Mouse (Mus musculus) midbrain, postnatal 0 days (tissue): Measurements from ENCODE around the gene Hagh. TPM values are rescaled to one million over a fixed set of nuclear protein-coding genes. Genes with fewer than 3 reads are reported as not detected.

Source experiments
- ATAC-seq: fragments of 200-750 bp; cut with Nextera tagmentation; 2 replicates; pipeline ENCODE4 v1.8.0; 2017; ENCODE audit warnings: moderate number of reproducible peaks, mild to moderate bottlenecking, moderate TSS enrichment, moderate library complexity; ENCODE audit not compliant: low FRiP score
- DNase-seq: peaks from one replicate; pipeline ENCODE4 v3.0.0-alpha.2; 2015; ENCODE audit warnings: low spot score
- H3K27ac ChIP-seq: fragments of 300-500 bp; sonication (generic); 2 replicates; pipeline ENCODE4 v1.5.1; 2014; ENCODE audit warnings: low read depth, mild to moderate bottlenecking, low read length, mixed read lengths
- H3K27me3 ChIP-seq: fragments of 300-500 bp; sonication (generic); 2 replicates; pipeline ENCODE4 v1.6.1; 2014; ENCODE audit warnings: low read length, control low read depth, mixed read lengths; ENCODE audit not compliant: insufficient read depth
- H3K36me3 ChIP-seq: fragments of 300-500 bp; sonication (generic); 2 replicates; pipeline ENCODE4 v1.6.1; 2014; ENCODE audit warnings: low read length, control low read depth, mixed read lengths; ENCODE audit not compliant: insufficient read depth
- H3K4me1 ChIP-seq: fragments of 300-500 bp; sonication (generic); 2 replicates; pipeline ENCODE4 v1.6.1; 2014; ENCODE audit warnings: mild to moderate bottlenecking, control low read depth, antibody characterized with exemption, low read length, mixed read lengths; ENCODE audit not compliant: insufficient read depth
- H3K4me2 ChIP-seq: fragments of 300-500 bp; sonication (generic); 2 replicates; pipeline ENCODE4 v1.6.1; 2014; ENCODE audit warnings: low read depth, mild to moderate bottlenecking, low read length, mixed read lengths; ENCODE audit not compliant: poor library complexity, severe bottlenecking
- H3K4me3 ChIP-seq: fragments of 300-500 bp; sonication (generic); 2 replicates; pipeline ENCODE4 v1.5.1; 2014; ENCODE audit warnings: low read depth, mild to moderate bottlenecking, low read length, moderate library complexity
- H3K9ac ChIP-seq: fragments of 300-500 bp; sonication (generic); replicated peaks from 2 replicates; pipeline ENCODE4 v1.6.1; 2014; ENCODE audit warnings: mild to moderate bottlenecking, low read length, moderate library complexity, mixed read lengths; ENCODE audit not compliant: poor library complexity, severe bottlenecking
- H3K9me3 ChIP-seq: fragments of 300-500 bp; sonication (generic); 2 replicates; pipeline ENCODE4 v1.6.1; 2016; ENCODE audit warnings: low read length, control low read depth
- CTCF ChIP-seq: IDR thresholded peaks from 2 replicates; pipeline ENCODE4 v1.5.1; 2016; ENCODE audit warnings: antibody characterized with exemption, mild to moderate bottlenecking
- WGBS: fragments of 180-500 bp; shearing (Covaris S2); extraction: QIAGEN DNeasy Blood & Tissue Kit; methylation state at CpG from one replicate; pipeline ENCODE4 v1.1.7; 2014; 5-methylcytosine and 5-hydroxymethylcytosine counted together
- polyA plus RNA-seq: library from polyadenylated mRNA; unstranded; fragments of >200 nt; fragmentation: Nextera tagmentation; extraction: Ambion mirVana; gene quantifications from 2 replicates; pipeline ENCODE4 v1.2.1, GENCODE M21; 2015
- total RNA-seq: library from RNA; depleted of rRNA; stranded (reverse); fragments of >200 nt; gene quantifications from 2 replicates; pipeline ENCODE4 v1.2.3, GENCODE M21; 2014; rRNA removed

Gene Hagh
- total RNA-seq (73.6 and 119 TPM in 2 replicates), polyA plus RNA-seq (74.0 and 79.5 TPM in 2 replicates)

DNA sequence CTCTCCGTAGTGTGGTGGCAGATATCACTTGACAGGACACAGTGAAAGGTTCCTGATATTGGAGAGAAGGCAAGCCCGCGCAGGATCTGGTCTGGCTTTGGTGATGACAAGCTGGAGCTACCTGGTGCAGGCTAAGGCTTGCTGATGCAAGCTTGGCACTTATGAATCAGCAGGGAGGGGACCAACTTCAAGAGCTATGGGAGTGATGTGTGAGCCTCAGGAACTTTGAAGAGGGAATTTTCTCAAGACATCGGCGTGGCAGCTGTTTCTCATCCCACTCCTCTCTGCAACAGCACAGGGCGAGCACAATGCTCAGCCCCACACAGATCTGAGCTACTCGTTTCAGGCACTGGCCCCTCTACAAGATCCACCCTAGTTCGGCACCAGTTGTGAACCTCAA lies at the start of gene Hagh:
TSS of gene Hagh (plus strand) at position 302 of the 400 bp plus-strand sequence.
- H3K4me1 ChIP-seq, result no peaks in the 10 kb centered on the region
- 72% methylated on average over 8 of the region's 8 CpGs for WGBS

GRCm38 (mm10) chr17:24792190-24792589 lies 47.8 kb upstream of the Hagh start:
- Histone ChIP-seq H3K9ac (no peak overlapping the region), H3K4me2 (no peak overlapping the region), H3K27me3 (no peaks in the 10 kb centered on the region), H3K4me1 (no peaks in the 10 kb centered on the region), H3K4me3 (no peak overlapping the region), H3K36me3 (no peaks in the 10 kb centered on the region), H3K27ac (no peak overlapping the region), H3K9me3 (no peaks in the 10 kb centered on the region)
- WGBS, result 75% methylated on average over 8 of the region's 8 CpGs
- TF ChIP-seq CTCF, result no peak
- ATAC-seq (no peak), DNase-seq (no peak)

More for the DNA sequence above, at the start of gene Hagh:
- Histone ChIP-seq H3K4me2 (no peak within 1 kb of the TSS), H3K4me3 (no peak within 1 kb of the TSS), H3K27me3 (peaks cover 22% of the 10 kb centered on the region; the same call in 1 of the 2 replicates), H3K9me3 (no peaks in the 10 kb centered on the region), H3K27ac (no peak within 1 kb of the TSS), H3K36me3 (no peaks in the 10 kb centered on the region), H3K9ac (no peak within 1 kb of the TSS)
- DNase-seq, result no peak
- no peak for ATAC-seq
- no peak for TF ChIP-seq CTCF

DNA sequence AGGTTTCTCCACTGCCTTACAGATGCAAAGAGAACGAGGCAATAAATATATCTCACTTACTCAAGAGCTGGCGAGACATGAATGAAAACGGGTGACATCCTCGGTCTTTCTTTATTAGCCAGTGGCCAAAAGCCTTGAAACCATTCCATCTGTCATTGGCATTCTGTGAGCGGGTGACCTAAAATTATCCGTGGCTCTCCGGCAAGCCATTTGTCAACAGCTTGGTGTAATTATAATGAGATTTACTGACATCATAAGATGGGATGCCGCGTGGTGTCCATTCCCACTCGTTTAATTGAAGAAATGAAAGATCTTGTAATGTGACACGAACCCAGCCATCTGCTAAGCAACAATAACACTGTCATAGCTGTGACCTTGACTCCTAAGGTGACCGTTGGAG lies 45.2 kb upstream of the Hagh start:
- Histone ChIP-seq H3K36me3 (no peaks in the 10 kb centered on the region), H3K9ac (no peak overlapping the region), H3K4me2 (no peak overlapping the region), H3K4me1 (no peaks in the 10 kb centered on the region), H3K27me3 (no peaks in the 10 kb centered on the region), H3K27ac (no peak overlapping the region), H3K9me3 (no peaks in the 10 kb centered on the region), H3K4me3 (no peak overlapping the region)
- WGBS, result 80% methylated on average over 12 of the region's 12 CpGs
- ATAC-seq (no peak), DNase-seq (no peak)
- TF ChIP-seq CTCF, result no peak

GRCm38 (mm10) chr17:24796969-24797368 lies 43.0 kb upstream of the Hagh start:
- ATAC-seq (no peak), DNase-seq (no peak)
- Histone ChIP-seq H3K9ac (no peak overlapping the region), H3K36me3 (no peaks in the 10 kb centered on the region), H3K4me1 (no peaks in the 10 kb centered on the region), H3K4me3 (no peak overlapping the region), H3K27me3 (no peaks in the 10 kb centered on the region), H3K4me2 (no peak overlapping the region), H3K27ac (no peak overlapping the region), H3K9me3 (no peaks in the 10 kb centered on the region)
- TF ChIP-seq CTCF, result no peak
- 71% methylated on average over 3 of the region's 3 CpGs for WGBS

GRCm38 (mm10) chr17:24798229-24798628 lies 41.7 kb upstream of the Hagh start:
- 59% methylated on average over 9 of the region's 9 CpGs for WGBS
- H3K4me2 ChIP-seq, result no peak overlapping the region
- H3K27me3 ChIP-seq, result peaks cover 2% of the 10 kb centered on the region; the same call in 1 of the 2 replicates
- no peak overlapping the region for H3K27ac ChIP-seq
- no peaks in the 10 kb centered on the region for H3K36me3 ChIP-seq
- TF ChIP-seq CTCF, result no peak
- H3K9ac ChIP-seq, result no peak overlapping the region
- H3K9me3 ChIP-seq, result no peaks in the 10 kb centered on the region
- no peaks in the 10 kb centered on the region for H3K4me1 ChIP-seq
- DNase-seq, result no peak
- ATAC-seq, result no peak
- H3K4me3 ChIP-seq, result no peak overlapping the region

DNA sequence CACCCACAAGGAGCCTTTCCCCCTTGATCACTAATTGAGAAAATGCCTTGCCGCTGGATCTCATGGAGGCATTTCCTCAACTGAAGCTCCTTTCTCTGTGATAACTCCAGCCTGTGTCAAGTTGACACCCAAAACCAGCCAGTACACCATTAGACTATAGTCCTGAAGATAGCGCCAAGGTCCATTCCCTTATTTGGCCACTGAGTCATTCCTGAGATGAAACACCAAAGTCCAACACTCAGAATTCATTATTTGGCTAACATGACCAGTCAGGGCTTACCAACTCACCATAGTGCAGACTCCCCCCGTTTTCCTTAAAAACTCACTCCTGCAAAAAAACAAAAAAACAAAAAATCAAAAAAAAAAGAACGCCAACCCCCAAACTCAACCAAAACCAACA lies 40.5 kb upstream of the Hagh start:
- WGBS, result 91% methylated on average over 4 of the region's 4 CpGs
- Histone ChIP-seq H3K36me3 (no peaks in the 10 kb centered on the region), H3K27me3 (peaks cover 4% of the 10 kb centered on the region; the same call in 1 of the 2 replicates), H3K27ac (no peak overlapping the region), H3K4me3 (no peak overlapping the region), H3K9ac (no peak overlapping the region), H3K4me2 (no peak overlapping the region), H3K4me1 (0 out of 2 replicates have a peak, but pooled peaks cover under 1% of the 10 kb centered on the region), H3K9me3 (no peaks in the 10 kb centered on the region)
- ATAC-seq (no peak), DNase-seq (no peak)
- no peak for TF ChIP-seq CTCF
